Mouse (Mus musculus) liver, embryonic 15.5 days (tissue): ENCODE data around the gene Arsb. TPM values are rescaled to one million over a fixed set of nuclear protein-coding genes. Genes with fewer than 3 reads are reported as not detected.

Experiments used
- ATAC-seq: fragments of 200-750 bp; cut with Nextera tagmentation; 2 replicates; pipeline ENCODE4 v1.8.0; 2017; ENCODE audit warnings: moderate number of reproducible peaks, mild to moderate bottlenecking, moderate library complexity; ENCODE audit not compliant: insufficient read depth
- H3K27ac ChIP-seq: fragments of 300-500 bp; sonication (generic); replicated peaks from 2 replicates; pipeline ENCODE4 v1.5.1; 2015; ENCODE audit warnings: mild to moderate bottlenecking, inconsistent platforms
- H3K27me3 ChIP-seq: fragments of 300-500 bp; sonication (generic); 2 replicates; pipeline ENCODE4 v1.6.1; 2015; ENCODE audit warnings: mild to moderate bottlenecking, inconsistent platforms
- H3K36me3 ChIP-seq: fragments of 300-500 bp; sonication (generic); replicated peaks from 2 replicates; pipeline ENCODE4 v1.6.1; 2015; ENCODE audit warnings: moderate library complexity, mild to moderate bottlenecking, inconsistent platforms
- H3K4me1 ChIP-seq: fragments of 300-500 bp; sonication (generic); replicated peaks from 2 replicates; pipeline ENCODE4 v1.6.1; 2015; ENCODE audit warnings: inconsistent platforms
- H3K4me2 ChIP-seq: fragments of 300-500 bp; sonication (generic); 2 replicates; pipeline ENCODE4 v1.6.1; 2015; ENCODE audit warnings: moderate library complexity, mild to moderate bottlenecking, inconsistent platforms
- H3K4me3 ChIP-seq: fragments of 300-500 bp; sonication (generic); replicated peaks from 2 replicates; pipeline ENCODE4 v1.5.1; 2015; ENCODE audit warnings: mild to moderate bottlenecking, inconsistent platforms
- H3K9ac ChIP-seq: fragments of 300-500 bp; sonication (generic); 2 replicates; pipeline ENCODE4 v1.6.1; 2015; ENCODE audit warnings: moderate library complexity, mild to moderate bottlenecking, inconsistent platforms
- H3K9me3 ChIP-seq: fragments of 300-500 bp; sonication (generic); replicated peaks from 2 replicates; pipeline ENCODE4 v1.6.1; 2016; ENCODE audit warnings: inconsistent platforms
- WGBS: fragments of 180-500 bp; shearing (Covaris S2); methylation state at CpG from one replicate; pipeline ENCODE4 v1.1.7; 2015; ENCODE audit warnings: mixed read lengths; ENCODE audit not compliant: insufficient replicate concordance; 5-methylcytosine and 5-hydroxymethylcytosine counted together
- polyA plus RNA-seq: library from polyadenylated mRNA; unstranded; fragments of >200 nt; fragmentation: Nextera tagmentation; extraction: Ambion mirVana; gene quantifications from 2 replicates; pipeline ENCODE4 v1.2.1, GENCODE M21; 2015

Gene Arsb
- polyA plus RNA-seq, 1 experiment from 2014 or later: 4.1 TPM

GRCm38 (mm10) chr13:93912326-93912915, 141.0 kb downstream of the Arsb start:
- 56% methylated on average over 5 of the region's 5 CpGs for WGBS
- no peaks in the 10 kb centered on the region for H3K4me1 ChIP-seq
- no peak overlapping the region for H3K4me2 ChIP-seq
- no peak overlapping the region for H3K27ac ChIP-seq
- no peak overlapping the region for H3K9ac ChIP-seq
- no peak for ATAC-seq
- no peaks in the 10 kb centered on the region for H3K9me3 ChIP-seq
- H3K27me3 ChIP-seq: no peaks in the 10 kb centered on the region
- no peak overlapping the region for H3K4me3 ChIP-seq
- no peaks in the 10 kb centered on the region for H3K36me3 ChIP-seq

- no peaks in the 10 kb centered on the region for H3K4me1 ChIP-seq
- H3K27me3 ChIP-seq: no peaks in the 10 kb centered on the region
- no peak overlapping the region for H3K4me2 ChIP-seq
- no peaks in the 10 kb centered on the region for H3K36me3 ChIP-seq
- no peak overlapping the region for H3K9ac ChIP-seq
- no peak overlapping the region for H3K27ac ChIP-seq
- H3K4me3 ChIP-seq: no peak overlapping the region
- no peak for ATAC-seq
- no peaks in the 10 kb centered on the region for H3K9me3 ChIP-seq
- 49% methylated on average over 3 of the region's 3 CpGs for WGBS
Observed at GRCm38 (mm10) chr13:93914206-93914605, 142.8 kb downstream of the Arsb start.

- Histone ChIP-seq H3K4me1 (no peaks in the 10 kb centered on the region), H3K4me3 (no peak overlapping the region), H3K27me3 (no peaks in the 10 kb centered on the region), H3K27ac (no peak overlapping the region), H3K9me3 (no peaks in the 10 kb centered on the region), H3K4me2 (no peak overlapping the region), H3K36me3 (no peaks in the 10 kb centered on the region), H3K9ac (no peak overlapping the region)
- no peak for ATAC-seq
- 59% methylated on average over 16 of the region's 16 CpGs for WGBS
Observed at GRCm38 (mm10) chr13:93915641-93916570, 144.5 kb downstream of the Arsb start.

- Histone ChIP-seq H3K4me3 (no peak overlapping the region), H3K36me3 (no peaks in the 10 kb centered on the region), H3K9me3 (no peaks in the 10 kb centered on the region), H3K4me2 (no peak overlapping the region), H3K4me1 (no peaks in the 10 kb centered on the region; the same call in 1 of the 2 replicates), H3K9ac (no peak overlapping the region), H3K27ac (no peak overlapping the region), H3K27me3 (no peaks in the 10 kb centered on the region)
- WGBS: 47% methylated on average over 3 of the region's 3 CpGs
- ATAC-seq: no peak
Observed at GRCm38 (mm10) chr13:93919536-93919935, 148.1 kb downstream of the Arsb start.

- H3K4me3 ChIP-seq: no peak overlapping the region
- H3K27me3 ChIP-seq: no peaks in the 10 kb centered on the region
- 57% methylated on average over 8 of the region's 8 CpGs for whole genome bisulfite sequencing
- no peaks in the 10 kb centered on the region for H3K9me3 ChIP-seq
- no peak overlapping the region for H3K4me2 ChIP-seq
- H3K9ac ChIP-seq: no peak overlapping the region
- H3K36me3 ChIP-seq: no peaks in the 10 kb centered on the region
- H3K27ac ChIP-seq: no peak overlapping the region
- H3K4me1 ChIP-seq: no peaks in the 10 kb centered on the region; the same call in 1 of the 2 replicates
- no peak for ATAC-seq
Observed at GRCm38 (mm10) chr13:93920080-93920785, 148.8 kb downstream of the Arsb start.

GRCm38 (mm10) chr13:93920786-93921300, 149.4 kb downstream of the Arsb start:
- no peak for ATAC-seq
- Histone ChIP-seq H3K9ac (no peak overlapping the region), H3K27me3 (no peaks in the 10 kb centered on the region), H3K4me1 (no peaks in the 10 kb centered on the region; the same call in 1 of the 2 replicates), H3K27ac (no peak overlapping the region), H3K4me2 (no peak overlapping the region), H3K9me3 (no peaks in the 10 kb centered on the region), H3K4me3 (no peak overlapping the region), H3K36me3 (no peaks in the 10 kb centered on the region)
- 64% methylated on average over 4 of the region's 4 CpGs for WGBS

GRCm38 (mm10) chr13:93921831-93922565, 150.6 kb downstream of the Arsb start:
- no peak for ATAC-seq
- H3K4me3 ChIP-seq: no peak overlapping the region
- H3K9ac ChIP-seq: no peak overlapping the region
- no peaks in the 10 kb centered on the region for H3K9me3 ChIP-seq
- H3K27me3 ChIP-seq: no peaks in the 10 kb centered on the region
- H3K4me1 ChIP-seq: no peaks in the 10 kb centered on the region; the same call in 1 of the 2 replicates
- no peak overlapping the region for H3K4me2 ChIP-seq
- H3K36me3 ChIP-seq: no peaks in the 10 kb centered on the region
- no peak overlapping the region for H3K27ac ChIP-seq
- WGBS: 42% methylated on average over 5 of the region's 5 CpGs

GRCm38 (mm10) chr13:93922566-93922910, 151.1 kb downstream of the Arsb start:
- H3K4me3 ChIP-seq: no peak overlapping the region
- ATAC-seq: no peak
- 14% methylated on average over 7 of the region's 7 CpGs for WGBS
- H3K4me2 ChIP-seq: no peak overlapping the region
- H3K27ac ChIP-seq: no peak overlapping the region
- no peaks in the 10 kb centered on the region for H3K27me3 ChIP-seq
- no peak overlapping the region for H3K9ac ChIP-seq
- no peaks in the 10 kb centered on the region for H3K9me3 ChIP-seq
- H3K36me3 ChIP-seq: no peaks in the 10 kb centered on the region
- H3K4me1 ChIP-seq: no peaks in the 10 kb centered on the region; the same call in 1 of the 2 replicates

GRCm38 (mm10) chr13:93924735-93925432, 153.5 kb downstream of the Arsb start:
- Histone ChIP-seq H3K4me2 (no peak overlapping the region), H3K36me3 (no peaks in the 10 kb centered on the region), H3K4me3 (no peak overlapping the region), H3K27ac (no peak overlapping the region), H3K4me1 (no peaks in the 10 kb centered on the region; the same call in 1 of the 2 replicates), H3K9me3 (no peaks in the 10 kb centered on the region), H3K9ac (no peak overlapping the region), H3K27me3 (no peaks in the 10 kb centered on the region)
- ATAC-seq: no peak
- WGBS: 63% methylated on average over 9 of the region's 9 CpGs
